Mouse (Mus musculus) midbrain, embryonic 11.5 days (tissue): ENCODE measurements at regions not wholly inside any gene's neighbourhood (a gene's known extent, or its start where the extent isn't known, plus 50 kb on each side); places are given as distances from the start of the nearest gene placed in this dataset.

Experiments
- ATAC-seq: fragments of 200-750 bp; cut with Nextera tagmentation; 2 replicates; pipeline ENCODE4 v1.8.0; 2017; ENCODE audit warnings: moderate TSS enrichment, moderate library complexity; ENCODE audit not compliant: low FRiP score
- DNase-seq: peaks from one replicate; pipeline ENCODE4 v3.0.0; 2015; ENCODE audit warnings: low spot score; ENCODE audit errors: missing footprints
- H3K27ac ChIP-seq: fragments of 300-500 bp; sonication (generic); 2 replicates; pipeline ENCODE4 v1.5.1; 2014; ENCODE audit warnings: low read depth, low read length
- H3K27me3 ChIP-seq: fragments of 300-500 bp; sonication (generic); 2 replicates; pipeline ENCODE4 v1.6.1; 2014; ENCODE audit warnings: mild to moderate bottlenecking, low read length, moderate library complexity, mixed read lengths; ENCODE audit not compliant: control insufficient read depth, insufficient read depth
- H3K36me3 ChIP-seq: fragments of 300-500 bp; sonication (generic); 2 replicates; pipeline ENCODE4 v1.6.1; 2014; ENCODE audit warnings: mild to moderate bottlenecking, low read length, moderate library complexity, mixed read lengths; ENCODE audit not compliant: control insufficient read depth, insufficient read depth
- H3K4me1 ChIP-seq: fragments of 300-500 bp; sonication (generic); 2 replicates; pipeline ENCODE4 v1.6.1; 2014; ENCODE audit warnings: low read length; ENCODE audit not compliant: control insufficient read depth, insufficient read depth
- H3K4me2 ChIP-seq: fragments of 300-500 bp; sonication (generic); 2 replicates; pipeline ENCODE4 v1.6.1; 2014; ENCODE audit warnings: mild to moderate bottlenecking, moderate library complexity
- H3K4me3 ChIP-seq: fragments of 300-500 bp; sonication (generic); 2 replicates; pipeline ENCODE4 v1.5.1; 2014; ENCODE audit warnings: low read depth, low read length
- H3K9ac ChIP-seq: fragments of 300-500 bp; sonication (generic); 2 replicates; pipeline ENCODE4 v1.6.1; 2014; ENCODE audit warnings: low read length
- H3K9me3 ChIP-seq: fragments of 300-500 bp; sonication (generic); 2 replicates; pipeline ENCODE4 v1.6.1; 2016; ENCODE audit warnings: low read length; ENCODE audit not compliant: control insufficient read depth
- WGBS: fragments of 180-500 bp; shearing (Covaris S2); extraction: QIAGEN DNeasy Blood & Tissue Kit; methylation state at CpG from one replicate; pipeline ENCODE4 v1.1.7; 2014; 5-methylcytosine and 5-hydroxymethylcytosine counted together

- Histone ChIP-seq H3K4me1 (no peaks in the 10 kb centered on the region), H3K27ac (no peak overlapping the region), H3K27me3 (no peaks in the 10 kb centered on the region), H3K4me3 (no peak overlapping the region), H3K9ac (no peak overlapping the region), H3K36me3 (no peaks in the 10 kb centered on the region), H3K4me2 (no peak overlapping the region), H3K9me3 (no peaks in the 10 kb centered on the region)
- 92% methylated on average over 8 of the region's 8 CpGs for WGBS
- no peak for DNase-seq
- no peak for ATAC-seq
Observed at GRCm38 (mm10) chr15:6068371-6068770, 231.2 kb upstream of the Dab2 start.

DNA sequence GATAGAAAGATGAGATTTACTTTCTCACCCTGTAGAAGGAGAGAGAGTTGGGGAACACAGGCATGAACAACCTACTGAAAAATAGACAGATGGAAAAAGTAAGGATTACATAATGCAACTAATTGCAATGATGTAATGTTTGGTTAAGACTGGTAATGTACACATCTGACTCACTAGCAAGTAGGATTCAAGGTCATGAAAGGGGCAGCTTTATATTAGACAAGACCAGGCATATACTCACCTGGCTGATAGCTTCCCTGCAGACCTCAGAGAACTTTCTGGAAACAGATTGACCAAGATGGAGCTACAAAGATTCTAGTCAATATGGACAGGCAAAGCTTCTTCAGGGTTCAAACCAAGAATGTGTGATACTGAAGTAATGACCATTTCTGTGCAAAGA lies 227.7 kb upstream of the Dab2 start:
- H3K27ac ChIP-seq: no peak overlapping the region
- H3K4me2 ChIP-seq: no peak overlapping the region
- H3K9me3 ChIP-seq: no peaks in the 10 kb centered on the region

GRCm38 (mm10) chr15:6072920-6073319 lies 226.7 kb upstream of the Dab2 start:
- ATAC-seq: no peak

More for the DNA sequence above, 227.7 kb upstream of the Dab2 start:
- Histone ChIP-seq H3K4me3 (no peak overlapping the region), H3K27me3 (no peaks in the 10 kb centered on the region), H3K9ac (no peak overlapping the region), H3K4me1 (no peaks in the 10 kb centered on the region), H3K36me3 (no peaks in the 10 kb centered on the region)
- no peak for DNase-seq
- no peak for ATAC-seq

GRCm38 (mm10) chr15:6080714-6081635 lies 218.6 kb upstream of the Dab2 start:
- Histone ChIP-seq H3K27me3 (no peaks in the 10 kb centered on the region), H3K9me3 (no peaks in the 10 kb centered on the region), H3K4me3 (no peak overlapping the region), H3K4me2 (no peak overlapping the region), H3K9ac (no peak overlapping the region), H3K36me3 (no peaks in the 10 kb centered on the region), H3K4me1 (no peaks in the 10 kb centered on the region), H3K27ac (no peak overlapping the region)
- DNase-seq (no peak), ATAC-seq (peak; percentile 59; the same call in 1 of the 2 replicates)
- WGBS: 62% methylated on average over 8 of the region's 8 CpGs

More at GRCm38 (mm10) chr15:6072920-6073319, 226.7 kb upstream of the Dab2 start:
- no peak for DNase-seq
- no peak overlapping the region for H3K4me2 ChIP-seq
- no peak overlapping the region for H3K9ac ChIP-seq
- no peaks in the 10 kb centered on the region for H3K4me1 ChIP-seq
- H3K36me3 ChIP-seq: no peaks in the 10 kb centered on the region
- WGBS: 85% methylated on average over 3 of the region's 3 CpGs
- no peaks in the 10 kb centered on the region for H3K27me3 ChIP-seq
- no peak overlapping the region for H3K4me3 ChIP-seq
- no peak overlapping the region for H3K27ac ChIP-seq
- H3K9me3 ChIP-seq: no peaks in the 10 kb centered on the region

GRCm38 (mm10) chr15:6087208-6087607 lies 212.4 kb upstream of the Dab2 start:
- no peaks in the 10 kb centered on the region for H3K36me3 ChIP-seq
- no peak overlapping the region for H3K4me3 ChIP-seq
- H3K27me3 ChIP-seq: no peaks in the 10 kb centered on the region
- no peak overlapping the region for H3K27ac ChIP-seq
- no peaks in the 10 kb centered on the region for H3K4me1 ChIP-seq
- ATAC-seq (no peak), DNase-seq (no peak)
- 92% methylated on average over 3 of the region's 3 CpGs for WGBS
- no peak overlapping the region for H3K4me2 ChIP-seq
- H3K9ac ChIP-seq: no peak overlapping the region
- no peaks in the 10 kb centered on the region for H3K9me3 ChIP-seq

DNA sequence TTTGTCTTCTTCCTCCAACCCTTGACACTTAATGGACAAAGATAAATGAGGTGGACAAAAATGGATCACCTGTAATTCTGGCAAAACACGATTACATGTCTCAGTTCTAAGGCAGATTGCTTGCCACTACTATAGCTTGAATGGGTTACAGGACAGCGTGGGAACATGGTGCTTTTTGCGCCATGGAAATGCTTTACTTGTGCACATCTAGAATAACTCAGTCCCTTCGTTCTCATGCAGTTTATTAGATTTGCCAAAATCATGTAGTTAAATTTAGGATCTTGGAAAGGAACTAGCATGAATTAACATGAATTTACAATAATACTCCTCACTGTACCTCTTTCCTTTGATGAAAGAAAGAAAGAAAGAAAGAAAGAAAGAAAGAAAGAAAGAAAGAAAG lies 211.1 kb upstream of the Dab2 start:
- no peaks in the 10 kb centered on the region for H3K36me3 ChIP-seq
- H3K4me1 ChIP-seq: no peaks in the 10 kb centered on the region
- DNase-seq (no peak), ATAC-seq (no peak)
- no peaks in the 10 kb centered on the region for H3K9me3 ChIP-seq
- 88% methylated on average over 4 of the region's 4 CpGs for WGBS
- no peak overlapping the region for H3K9ac ChIP-seq
- H3K4me3 ChIP-seq: no peak overlapping the region
- no peak overlapping the region for H3K4me2 ChIP-seq
- H3K27ac ChIP-seq: no peak overlapping the region
- no peaks in the 10 kb centered on the region for H3K27me3 ChIP-seq

DNA sequence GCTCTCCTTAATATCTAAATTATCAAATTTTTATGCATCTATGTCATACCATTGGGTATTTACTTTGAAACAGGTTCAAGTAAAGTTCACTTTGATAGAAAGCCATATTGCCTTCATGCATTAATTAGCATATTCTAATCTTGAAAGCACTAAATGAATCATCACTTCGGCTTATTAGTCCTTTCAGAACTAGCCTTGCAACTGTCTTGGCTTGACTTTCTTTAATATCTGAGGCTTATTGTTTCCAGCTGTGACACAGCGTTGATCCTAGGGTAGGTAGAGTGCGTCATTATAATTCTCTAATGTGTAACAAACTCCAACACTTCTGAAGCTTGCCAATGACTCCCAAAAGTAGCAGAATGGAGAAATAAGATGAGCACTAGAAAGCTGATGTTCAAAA lies 169.9 kb upstream of the Dab2 start:
- 90% methylated on average over 3 of the region's 3 CpGs for WGBS
- Histone ChIP-seq H3K27ac (no peak overlapping the region), H3K4me3 (no peak overlapping the region), H3K4me2 (no peak overlapping the region), H3K27me3 (no peaks in the 10 kb centered on the region), H3K9ac (no peak overlapping the region), H3K9me3 (no peaks in the 10 kb centered on the region), H3K4me1 (no peaks in the 10 kb centered on the region), H3K36me3 (no peaks in the 10 kb centered on the region)
- DNase-seq: no peak
- ATAC-seq: no peak

DNA sequence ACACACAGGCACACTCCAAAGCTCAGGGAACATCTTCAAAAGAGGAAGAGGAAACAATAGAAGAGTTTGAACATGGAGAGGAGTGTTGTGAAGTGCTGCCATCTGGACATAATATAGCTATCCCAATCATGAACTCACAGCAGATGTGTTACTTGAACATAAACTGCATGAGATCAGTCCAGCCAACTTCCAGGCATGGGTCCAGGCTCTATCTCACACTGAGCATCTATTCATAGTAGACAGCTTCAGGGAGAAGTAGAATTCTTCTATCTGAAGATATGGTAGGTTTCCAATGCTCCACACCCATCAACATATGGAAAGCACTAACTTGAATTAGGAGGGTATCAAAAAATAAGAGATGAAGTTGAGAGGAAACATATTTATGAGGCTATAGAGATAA lies 167.4 kb upstream of the Dab2 start:
- ATAC-seq: no peak
- H3K27ac ChIP-seq: no peak overlapping the region
- no peak overlapping the region for H3K4me2 ChIP-seq
- H3K9me3 ChIP-seq: 0 out of 2 replicates have a peak, but pooled peaks cover 2% of the 10 kb centered on the region
- H3K27me3 ChIP-seq: no peaks in the 10 kb centered on the region
- no peak overlapping the region for H3K9ac ChIP-seq
- no peaks in the 10 kb centered on the region for H3K4me1 ChIP-seq
- no peak for DNase-seq
- no peaks in the 10 kb centered on the region for H3K36me3 ChIP-seq
- H3K4me3 ChIP-seq: no peak overlapping the region

GRCm38 (mm10) chr15:6145071-6145470 lies 154.5 kb upstream of the Dab2 start:
- Histone ChIP-seq H3K4me2 (no peak overlapping the region), H3K4me3 (no peak overlapping the region), H3K27ac (no peak overlapping the region), H3K9ac (no peak overlapping the region), H3K36me3 (no peaks in the 10 kb centered on the region), H3K9me3 (no peaks in the 10 kb centered on the region), H3K27me3 (no peaks in the 10 kb centered on the region), H3K4me1 (no peaks in the 10 kb centered on the region)
- DNase-seq (no peak), ATAC-seq (no peak)
- 84% methylated on average over 2 of the region's 2 CpGs for WGBS
